Mouse (Mus musculus): ENCODE measurements around the gene Prr12. TPM values are rescaled to one million over a fixed set of nuclear protein-coding genes. Genes with fewer than 3 reads are reported as not detected.
A peak's percentile ranks its signal among the peaks of the same experiment; 100 is the strongest.
"Not testable (repeated sequence)": the region's sequence is repeated elsewhere in the genome, so short reads cannot be mapped to it uniquely, and the experiment has no call there.

The Prr12 gene
- 13.1 and 13.6 TPM in 2 replicates for polyA plus RNA-seq (2016; fragmentation: Nextera tagmentation; extraction: Ambion mirVana)

DNA sequence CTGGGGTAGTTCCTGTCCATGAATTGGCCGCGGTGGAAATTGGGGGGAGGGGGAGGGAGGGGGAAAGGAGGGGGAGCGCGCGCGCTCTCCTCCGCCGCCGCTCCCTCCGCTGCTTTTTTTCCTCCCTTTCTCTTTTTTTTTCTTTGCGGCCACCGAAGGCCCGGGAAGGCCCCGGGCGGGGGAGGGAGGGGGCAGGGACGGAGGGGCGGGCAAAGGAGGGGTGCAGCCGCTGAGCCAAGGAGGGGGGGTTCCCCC is at the start of gene Prr12:
Prr12 (minus strand) TSS at position 20 of the 255 bp plus-strand sequence.
- H3K36me3 ChIP-seq (replicated peaks): peaks cover 28% of the 10 kb centered on the region
- peak within 1 kb of the TSS; percentile 100 for H3K27ac ChIP-seq
- ATAC-seq (ENCODE audit: low FRiP score): no peak
- no CpG with 5 or more reads among the region's 18 CpGs for WGBS
- no peaks in the 10 kb centered on the region for H3K27me3 ChIP-seq
- H3K4me2 ChIP-seq: peak within 1 kb of the TSS; percentile 85
- H3K9me3 ChIP-seq: no peaks in the 10 kb centered on the region
- peak within 1 kb of the TSS; percentile 94 for H3K9ac ChIP-seq
- H3K4me3 ChIP-seq (replicated peaks): peak within 1 kb of the TSS; percentile 90
- peaks cover 30% of the 10 kb centered on the region for H3K4me1 ChIP-seq

DNA sequence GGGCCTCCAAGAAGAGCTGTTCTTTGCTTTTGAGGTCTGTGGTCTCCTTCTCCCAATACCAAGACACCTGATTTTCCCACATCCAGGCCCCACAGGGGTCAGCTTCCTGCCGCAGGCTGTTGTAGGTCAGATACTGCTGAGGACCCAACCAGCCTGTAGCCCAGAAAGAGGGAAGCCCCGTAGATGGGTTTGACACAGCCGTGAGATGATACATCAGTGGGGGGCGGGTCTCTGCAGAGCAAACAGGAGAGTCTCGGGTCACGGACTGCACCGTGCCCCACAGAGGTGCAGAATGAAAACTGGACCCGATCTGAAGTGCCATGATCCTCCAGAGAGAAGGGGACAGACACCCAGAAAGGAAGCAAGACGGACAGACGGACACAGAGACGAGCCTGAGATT is 49.8 kb upstream of the Prr12 start:
- H3K4me3 ChIP-seq (replicated peaks): no peak overlapping the region
- no peaks in the 10 kb centered on the region for H3K27me3 ChIP-seq
- 91% methylated on average over 11 of the region's 11 CpGs for WGBS
- no peaks in the 10 kb centered on the region for H3K36me3 ChIP-seq (replicated peaks)
- no peak for ATAC-seq (ENCODE audit: low FRiP score)
- H3K4me2 ChIP-seq: no peak overlapping the region
- H3K9ac ChIP-seq: no peak overlapping the region
- H3K9me3 ChIP-seq: no peaks in the 10 kb centered on the region
- no peak overlapping the region for H3K27ac ChIP-seq
- peaks cover 6% of the 10 kb centered on the region for H3K4me1 ChIP-seq

GRCm38 (mm10) chr7:45100046-45100445 is 47.4 kb upstream of the Prr12 start:
- H3K9me3 ChIP-seq: no peaks in the 10 kb centered on the region
- no peaks in the 10 kb centered on the region for H3K4me1 ChIP-seq
- no peaks in the 10 kb centered on the region for H3K27me3 ChIP-seq
- no peak overlapping the region for H3K4me3 ChIP-seq (replicated peaks)
- H3K36me3 ChIP-seq (replicated peaks): no peaks in the 10 kb centered on the region
- WGBS: 96% methylated on average over 6 of the region's 6 CpGs
- H3K9ac ChIP-seq: no peak overlapping the region
- H3K4me2 ChIP-seq: no peak overlapping the region
- H3K27ac ChIP-seq: no peak overlapping the region
- ATAC-seq (ENCODE audit: low FRiP score): no peak

GRCm38 (mm10) chr7:45098541-45099240 is 46.0 kb upstream of the Prr12 start:
- no peaks in the 10 kb centered on the region for H3K9me3 ChIP-seq
- 90% methylated on average over 8 of the region's 8 CpGs for WGBS
- H3K9ac ChIP-seq: no peak overlapping the region
- H3K4me1 ChIP-seq: no peaks in the 10 kb centered on the region
- no peak for ATAC-seq (ENCODE audit: low FRiP score)
- no peaks in the 10 kb centered on the region for H3K36me3 ChIP-seq (replicated peaks)
- no peak overlapping the region for H3K4me2 ChIP-seq
- no peak overlapping the region for H3K4me3 ChIP-seq (replicated peaks)
- H3K27me3 ChIP-seq: 0 out of 2 replicates have a peak, but pooled peaks cover 6% of the 10 kb centered on the region
- no peak overlapping the region for H3K27ac ChIP-seq

GRCm38 (mm10) chr7:45097479-45097878 is 44.8 kb upstream of the Prr12 start:
- Histone ChIP-seq H3K4me3 (replicated peaks) (no peak overlapping the region), H3K36me3 (replicated peaks) (no peaks in the 10 kb centered on the region), H3K9ac (no peak overlapping the region), H3K27me3 (0 out of 2 replicates have a peak, but pooled peaks cover 6% of the 10 kb centered on the region), H3K9me3 (no peaks in the 10 kb centered on the region), H3K4me2 (no peak overlapping the region), H3K27ac (no peak overlapping the region), H3K4me1 (no peaks in the 10 kb centered on the region)
- WGBS: 58% methylated on average over 6 of the region's 6 CpGs
- ATAC-seq (ENCODE audit: low FRiP score): no peak

- not testable (repeated sequence) for H3K4me3 ChIP-seq (replicated peaks); H3K36me3 ChIP-seq (replicated peaks); H3K9me3 ChIP-seq; H3K4me2 ChIP-seq; H3K27me3 ChIP-seq; H3K9ac ChIP-seq; H3K27ac ChIP-seq; ATAC-seq (ENCODE audit: low FRiP score)
- WGBS: 89% methylated on average over 14 of the region's 14 CpGs
- peaks cover 11% of the 10 kb centered on the region; the same call in 1 of the 2 replicates for H3K4me1 ChIP-seq
Measured at GRCm38 (mm10) chr7:45095965-45096364, 43.3 kb upstream of the Prr12 start.

DNA sequence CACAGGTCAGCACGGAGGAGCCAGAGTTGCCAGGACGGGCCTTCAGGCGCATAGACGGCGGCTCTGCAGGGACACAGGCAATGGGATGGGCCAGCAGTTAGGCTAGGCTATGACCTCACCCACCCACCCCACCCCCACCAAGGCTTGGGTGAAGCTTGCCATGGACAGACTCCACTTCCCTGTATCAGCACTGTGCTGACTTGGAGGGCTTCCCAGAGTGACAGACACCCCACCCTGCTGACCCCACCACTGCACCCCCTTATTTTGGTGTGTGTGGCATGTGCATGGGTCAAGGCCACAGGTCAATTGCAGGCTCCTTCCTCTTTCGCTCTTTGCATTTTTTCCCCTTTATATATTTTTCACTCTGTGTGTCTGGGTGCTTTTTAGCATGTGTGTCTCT is 42.7 kb upstream of the Prr12 start:
- Histone ChIP-seq H3K36me3 (replicated peaks) (no peaks in the 10 kb centered on the region), H3K4me1 (peaks cover 13% of the 10 kb centered on the region; the same call in 1 of the 2 replicates), H3K27ac (no peak overlapping the region), H3K4me2 (no peak overlapping the region), H3K9ac (no peak overlapping the region), H3K27me3 (0 out of 2 replicates have a peak, but pooled peaks cover 6% of the 10 kb centered on the region), H3K9me3 (no peaks in the 10 kb centered on the region), H3K4me3 (replicated peaks) (no peak overlapping the region)
- ATAC-seq (ENCODE audit: low FRiP score): no peak
- WGBS: 86% methylated on average over 6 of the region's 6 CpGs

DNA sequence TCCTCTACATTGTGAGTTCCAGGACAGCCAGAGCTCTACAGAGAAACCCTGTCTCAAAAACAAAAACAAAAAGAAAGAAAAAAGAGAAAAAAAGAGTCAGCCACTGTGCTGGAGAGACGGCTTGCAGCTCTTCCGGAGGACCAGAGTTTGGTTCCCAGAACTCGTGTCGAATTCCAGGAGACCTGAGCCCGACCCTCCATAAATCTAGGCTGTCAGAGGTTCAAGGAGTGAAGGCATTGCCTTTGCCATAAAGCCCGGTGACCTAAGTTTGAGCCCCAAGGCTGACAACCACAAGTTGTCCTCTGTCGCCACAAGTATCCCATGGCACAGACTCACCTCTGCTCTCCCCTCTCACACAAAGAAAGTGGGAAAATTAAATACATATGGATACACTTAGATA is 41.4 kb upstream of the Prr12 start:
- no peaks in the 10 kb centered on the region for H3K36me3 ChIP-seq (replicated peaks)

DNA sequence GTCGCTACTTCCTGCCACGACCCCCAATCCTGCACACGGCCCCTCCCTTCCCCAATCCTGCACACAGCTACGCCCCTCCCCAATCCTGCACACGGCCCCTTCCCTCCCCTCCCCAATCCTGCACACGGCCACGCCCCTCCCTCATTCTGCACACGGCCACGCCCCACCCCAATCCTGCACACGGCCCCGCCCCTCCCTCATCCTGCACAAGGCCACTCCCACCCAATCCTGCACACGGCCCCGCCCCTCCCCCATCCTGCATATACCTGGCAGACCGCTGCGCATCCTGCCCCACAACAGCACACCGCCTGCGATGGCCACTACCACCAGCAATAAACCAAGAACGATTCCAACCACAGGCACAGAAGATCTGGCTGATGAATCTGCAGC is 40.8 kb upstream of the Prr12 start:
- Histone ChIP-seq H3K4me1 (peaks cover 13% of the 10 kb centered on the region; the same call in 1 of the 2 replicates), H3K27ac (no peak overlapping the region), H3K27me3 (0 out of 2 replicates have a peak, but pooled peaks cover 6% of the 10 kb centered on the region), H3K9ac (no peak overlapping the region), H3K9me3 (no peaks in the 10 kb centered on the region), H3K4me3 (replicated peaks) (no peak overlapping the region), H3K36me3 (replicated peaks) (peaks cover 1% of the 10 kb centered on the region), H3K4me2 (no peak overlapping the region)
- WGBS: 27% methylated on average over 18 of the region's 18 CpGs
- ATAC-seq (ENCODE audit: low FRiP score): no peak

More for the DNA sequence above, 41.4 kb upstream of the Prr12 start:
- no peak overlapping the region for H3K4me2 ChIP-seq
- H3K27ac ChIP-seq: no peak overlapping the region
- H3K9ac ChIP-seq: no peak overlapping the region
- no peak overlapping the region for H3K4me3 ChIP-seq (replicated peaks)
- WGBS: 75% methylated on average over 7 of the region's 7 CpGs
- no peaks in the 10 kb centered on the region for H3K9me3 ChIP-seq
- H3K27me3 ChIP-seq: 0 out of 2 replicates have a peak, but pooled peaks cover 6% of the 10 kb centered on the region
- H3K4me1 ChIP-seq: peaks cover 13% of the 10 kb centered on the region; the same call in 1 of the 2 replicates
- ATAC-seq (ENCODE audit: low FRiP score): no peak

- Histone ChIP-seq H3K9ac (no peak overlapping the region), H3K27me3 (0 out of 2 replicates have a peak, but pooled peaks cover 6% of the 10 kb centered on the region), H3K36me3 (replicated peaks) (peaks cover 6% of the 10 kb centered on the region), H3K4me3 (replicated peaks) (no peak overlapping the region), H3K4me2 (no peak overlapping the region), H3K9me3 (no peaks in the 10 kb centered on the region), H3K4me1 (peaks cover 13% of the 10 kb centered on the region; the same call in 1 of the 2 replicates), H3K27ac (peak overlapping the region; percentile 42; the same call in 1 of the 2 replicates)
- 67% methylated on average over 12 of the region's 12 CpGs for WGBS
- no peak for ATAC-seq (ENCODE audit: low FRiP score)
Measured at GRCm38 (mm10) chr7:45092828-45093515, 40.3 kb upstream of the Prr12 start.

GRCm38 (mm10) chr7:45092048-45092447 is 39.4 kb upstream of the Prr12 start, which contains the start of gene Rcn3:
TSS of gene Rcn3 (minus strand) at chr7:45092221.
- ATAC-seq (ENCODE audit: low FRiP score): peak; percentile 94
- Histone ChIP-seq H3K4me1 (peaks cover 13% of the 10 kb centered on the region; the same call in 1 of the 2 replicates), H3K27me3 (0 out of 2 replicates have a peak, but pooled peaks cover 6% of the 10 kb centered on the region), H3K4me2 (peak within 1 kb of the TSS; percentile 70), H3K4me3 (replicated peaks) (peak within 1 kb of the TSS; percentile 48), H3K36me3 (replicated peaks) (peaks cover 11% of the 10 kb centered on the region), H3K9ac (peak within 1 kb of the TSS; percentile 47), H3K27ac (peak within 1 kb of the TSS; percentile 42; the same call in 1 of the 2 replicates), H3K9me3 (no peaks in the 10 kb centered on the region)
- WGBS: under 1% methylated on average over 16 of the region's 16 CpGs

Measured in forebrain, embryonic 12.5 days (tissue).